Mouse (Mus musculus) brown adipose tissue, adult 24 weeks (tissue): Measurements from ENCODE around the gene Cldn34b1. TPM values are rescaled to one million over a fixed set of nuclear protein-coding genes. Genes with fewer than 3 reads are reported as not detected.
"Not testable (repeated sequence)": the region's sequence is repeated elsewhere in the genome, so short reads cannot be mapped to it uniquely, and the experiment has no call there.

Experiments
- H3K27ac ChIP-seq: fragments of 200-500 bp; replicated peaks from 2 replicates; pipeline ENCODE4 v1.5.1; 2012; ENCODE audit warnings: low read depth, mild to moderate bottlenecking, low read length
- H3K4me1 ChIP-seq: fragments of 200-500 bp; 2 replicates; pipeline ENCODE4 v1.6.1; 2012; ENCODE audit warnings: low read length, mixed read lengths; ENCODE audit not compliant: control insufficient read depth, insufficient read depth, insufficient read length
- H3K4me3 ChIP-seq: fragments of 200-500 bp; 2 replicates; pipeline ENCODE4 v1.5.1; 2012; ENCODE audit warnings: low read depth, mild to moderate bottlenecking, low read length, moderate library complexity; ENCODE audit not compliant: insufficient read depth
- polyA plus RNA-seq: library from polyadenylated mRNA; stranded (reverse); fragments of >200 nt; gene quantifications from 2 replicates; pipeline ENCODE4 v1.2.4, GENCODE M21; 2012; ENCODE audit not compliant: missing spikeins, insufficient read depth, insufficient read length

The Cldn34b1 gene
- not detected in 2 replicates for polyA plus RNA-seq

DNA sequence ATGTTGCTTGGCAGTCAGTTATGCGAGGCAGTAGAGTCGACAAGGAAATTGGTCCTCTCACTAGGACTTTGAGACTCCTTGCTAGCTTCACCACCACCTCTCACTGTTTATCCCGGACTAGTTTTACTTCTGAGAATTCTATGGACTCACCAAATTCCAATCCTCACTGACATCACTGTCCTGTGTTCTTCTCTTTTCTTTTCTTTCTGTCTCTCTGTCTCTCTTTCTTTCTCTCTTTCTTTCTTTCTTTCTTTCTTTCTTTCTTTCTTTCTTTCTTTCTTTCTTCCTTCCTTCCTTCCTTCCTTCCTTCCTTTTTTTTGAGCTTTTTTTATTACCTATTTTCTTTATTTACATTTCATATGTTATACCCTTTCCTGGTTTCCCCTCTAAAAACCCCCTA is at the start of gene Cldn34b1:
Gene Cldn34b1, minus strand, starts transcription at position 101 of the 400 bp plus-strand sequence.
- not testable (repeated sequence) for H3K4me3 ChIP-seq, H3K4me1 ChIP-seq, H3K27ac ChIP-seq

DNA sequence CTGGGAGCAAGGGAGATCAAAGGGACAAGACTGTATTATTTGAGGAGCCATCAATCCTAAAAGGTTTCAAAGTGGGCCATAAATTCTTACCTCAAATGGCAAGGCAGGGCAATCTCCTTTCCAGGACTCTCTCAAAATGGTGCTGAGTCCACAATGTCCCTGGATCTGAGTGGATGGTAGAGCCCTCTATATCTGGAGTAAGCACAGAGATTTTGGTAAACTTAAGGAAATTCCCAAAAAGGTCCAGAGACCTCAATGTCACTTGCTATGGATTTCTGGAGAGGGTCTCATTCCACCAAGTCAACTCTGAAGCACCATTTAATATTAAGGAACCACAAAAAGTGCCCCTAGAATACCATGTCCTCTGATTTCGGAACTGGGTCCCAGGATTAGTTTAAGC is 45.8 kb upstream of the Cldn34b1 start, which contains the start of gene Magea6:
Gene Magea6, minus strand, starts transcription at position 101 of the 400 bp plus-strand sequence.
- H3K27ac ChIP-seq, H3K4me3 ChIP-seq, H3K4me1 ChIP-seq: not testable (repeated sequence)

Other genes starting within 250 kb of the Cldn34b1 start
- not detected in 2 replicates for gene Magea6, start 45.7 kb upstream of the Cldn34b1 start, polyA plus RNA-seq
- not detected in 2 replicates for gene Magea3, start 59.2 kb upstream of the Cldn34b1 start, polyA plus RNA-seq
- not detected in 2 replicates for gene Magea8, start 105.6 kb upstream of the Cldn34b1 start, polyA plus RNA-seq
- not detected in 2 replicates for gene Magea5, start 172.9 kb upstream of the Cldn34b1 start, polyA plus RNA-seq
- not detected in 2 replicates for gene Magea1, start 199.5 kb upstream of the Cldn34b1 start, polyA plus RNA-seq
- gene Magea2, start 203.4 kb upstream of the Cldn34b1 start, polyA plus RNA-seq, result not detected in 2 replicates
- not detected in 2 replicates for gene Cldn34b2, start 238.1 kb upstream of the Cldn34b1 start, polyA plus RNA-seq